Mouse (Mus musculus): ENCODE measurements around the gene Olfr598.
"Not testable (repeated sequence)": the region's sequence is repeated elsewhere in the genome, so short reads cannot be mapped to it uniquely, and the experiment has no call there.

Gene Olfr598

DNA sequence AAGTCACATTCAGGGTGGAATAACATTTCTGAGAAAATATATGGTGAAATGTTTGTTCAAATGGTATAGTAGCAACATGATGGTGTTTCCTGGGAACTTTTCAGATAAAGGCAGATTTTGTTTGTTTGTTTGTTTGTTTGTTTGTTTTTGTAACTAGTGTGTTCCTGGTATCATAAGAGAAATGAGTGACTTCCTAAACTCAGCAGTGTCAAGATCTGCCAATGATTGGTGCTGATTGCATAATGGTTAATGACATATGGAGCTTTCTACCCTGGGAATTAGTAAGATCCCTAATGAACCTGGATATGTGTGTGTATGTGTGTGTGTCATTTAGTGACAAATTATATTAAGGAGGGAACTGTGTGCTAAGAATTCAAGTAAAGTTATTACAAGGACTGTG is at the start of gene Olfr598:
Gene Olfr598 (plus strand): TSS at position 301 of the 400 bp plus-strand sequence.
- DNase-seq (ENCODE audit: low read depth), result no peak

DNA sequence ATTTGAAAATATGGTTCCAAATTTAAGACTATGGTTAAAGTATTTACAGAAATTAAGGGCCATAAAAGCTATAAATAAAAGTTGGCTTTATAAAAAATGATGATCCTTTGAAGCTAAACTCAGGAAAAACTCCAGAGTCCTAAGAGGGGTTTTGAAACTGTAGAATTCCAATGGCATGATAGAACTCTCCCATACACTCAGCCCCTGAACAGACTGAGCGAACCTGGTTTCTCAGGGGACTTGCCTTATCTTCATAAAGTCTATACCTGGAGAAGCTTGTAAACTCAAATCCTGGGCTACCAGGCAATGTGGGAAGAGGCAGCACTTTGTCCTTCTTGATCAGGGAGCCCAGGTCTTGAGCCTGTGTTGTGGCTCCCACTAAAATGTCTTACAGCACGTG is 18.0 kb upstream of the Olfr598 start, which contains the start of gene Olfr596:
Gene Olfr596 (plus strand): TSS at position 301 of the 400 bp plus-strand sequence.
- DNase-seq (ENCODE audit: low read depth), result not testable (repeated sequence)

DNA sequence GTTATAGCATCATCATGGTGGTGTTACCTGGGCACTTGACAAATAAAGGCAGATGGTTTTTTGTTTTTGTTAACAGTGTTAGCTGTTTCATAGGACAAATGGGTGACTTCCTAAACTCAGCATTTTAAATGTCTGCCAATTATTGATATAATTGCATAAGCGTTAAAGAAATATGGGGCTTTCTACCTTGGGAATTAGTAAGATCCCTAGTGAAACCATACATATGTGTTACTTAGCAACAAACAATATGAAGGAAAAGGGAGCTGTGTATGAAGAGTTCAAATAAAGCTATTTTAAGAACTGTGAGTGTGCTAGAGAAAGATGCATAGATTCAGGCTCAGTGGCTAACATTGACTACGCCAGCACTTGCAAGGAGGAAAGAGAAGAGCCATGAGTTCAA is 7.4 kb upstream of the Olfr598 start, which contains the start of gene Olfr597:
Gene Olfr597 (plus strand): TSS at position 301 of the 400 bp plus-strand sequence.
- DNase-seq (ENCODE audit: low read depth), result not testable (repeated sequence)

DNA sequence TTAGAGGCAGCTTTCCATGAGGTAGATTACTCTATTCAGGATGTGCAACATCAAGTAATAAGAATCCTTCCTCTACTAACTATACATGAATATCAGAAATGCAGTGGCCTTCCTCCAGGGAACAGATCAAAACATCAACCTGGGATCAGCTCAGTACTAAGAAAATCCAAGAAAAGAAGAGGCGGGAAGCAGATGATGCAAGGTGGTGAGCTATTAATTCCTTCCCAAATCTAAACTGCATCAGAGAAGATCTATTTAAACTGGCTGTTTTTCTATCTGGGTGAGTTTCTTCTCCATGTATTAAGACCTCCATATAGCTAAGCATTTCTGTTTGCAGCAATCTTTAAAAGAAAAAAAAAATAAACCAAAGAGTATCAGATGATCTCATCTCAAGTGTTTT is 12.2 kb downstream of the Olfr598 start, which contains the start of gene Olfr599:
Gene Olfr599 (plus strand): TSS at position 301 of the 400 bp plus-strand sequence.
- no peak for DNase-seq (ENCODE audit: low read depth)

DNA sequence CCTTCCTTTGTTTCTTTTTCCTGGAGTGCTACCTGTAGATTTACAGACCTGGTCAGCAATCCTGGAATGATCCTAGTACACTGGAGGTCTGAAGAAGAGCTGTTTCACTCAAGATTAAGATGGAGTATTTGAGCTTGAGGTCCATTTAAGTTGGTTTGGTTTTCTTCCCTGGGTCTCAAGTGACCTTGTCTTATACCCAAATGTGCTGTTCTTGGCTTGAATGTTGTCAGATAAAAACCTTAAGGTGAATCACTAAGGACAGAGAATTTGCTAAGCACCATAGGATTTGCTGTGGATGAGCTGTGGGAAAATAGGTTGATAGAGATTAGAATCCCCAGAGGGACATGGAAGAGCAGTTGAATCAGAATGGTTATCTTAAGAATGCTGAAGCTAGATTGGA is 26.2 kb downstream of the Olfr598 start, which contains the start of gene Olfr600:
Gene Olfr600 (minus strand): TSS at position 101 of the 400 bp plus-strand sequence.
- no peak for DNase-seq (ENCODE audit: low read depth)

DNA sequence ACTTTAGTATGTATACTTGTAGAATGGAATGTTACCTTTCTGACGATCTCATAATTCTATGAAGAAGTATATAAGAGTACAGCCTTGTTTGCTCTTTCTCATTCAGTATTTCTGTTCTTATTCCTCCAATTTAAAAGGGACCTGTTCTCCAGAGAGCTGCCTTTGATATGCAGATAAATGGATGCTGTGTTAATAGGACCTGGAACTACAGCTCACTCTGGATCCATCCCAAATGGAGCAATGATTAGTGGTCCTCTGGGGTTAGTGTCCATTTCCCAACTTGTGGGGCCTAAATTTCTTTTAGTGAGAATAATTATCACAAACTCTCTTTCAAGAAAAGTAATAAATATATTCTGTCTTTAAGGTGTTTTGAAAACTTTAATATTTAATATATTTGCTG is 39.2 kb downstream of the Olfr598 start, which contains the start of gene Olfr601:
Gene Olfr601 (minus strand): TSS at position 101 of the 400 bp plus-strand sequence.
- DNase-seq (ENCODE audit: low read depth), result no peak

Measured in naive thymus-derived CD4-positive, alpha-beta T cell, adult 2 months (primary cell).